Mouse (Mus musculus) kidney, postnatal 25 days (tissue): ENCODE data around the gene Stox2.

Experiments used
- DNase-seq, 2 experiments: peaks; one replicate each; pipeline ENCODE4 v3.0.0; 2021; ENCODE audit warnings: mixed read lengths in 2 of 2

Stox2 gene

GRCm38 (mm10) chr8:47404852-47405251, 41.3 kb downstream of the Stox2 start:
- no peak for DNase-seq

DNA sequence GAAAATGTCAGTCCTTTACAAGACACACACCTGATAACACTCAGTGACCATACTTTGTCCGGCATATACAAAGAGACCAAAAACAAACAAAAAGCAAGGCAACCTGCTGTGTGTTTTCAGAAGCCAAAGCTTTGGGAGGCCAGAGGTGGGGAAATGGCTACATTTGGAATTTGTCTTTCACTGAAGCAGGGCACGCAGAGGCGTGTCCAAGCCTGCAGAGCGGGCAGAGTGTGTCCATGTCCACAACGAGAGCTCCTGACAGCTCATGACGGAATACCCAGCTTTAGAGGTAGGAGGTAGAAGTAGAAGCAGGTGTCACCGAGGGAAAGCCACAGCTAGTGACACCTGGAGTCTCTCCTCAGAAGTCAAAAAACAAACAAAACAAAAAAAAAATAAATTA, 53.2 kb downstream of the Stox2 start:
- DNase-seq, result no peak

GRCm38 (mm10) chr8:47392290-47392689, 53.9 kb downstream of the Stox2 start:
- peak; percentile 47 to 73 for DNase-seq

GRCm38 (mm10) chr8:47391844-47392243, 54.3 kb downstream of the Stox2 start:
- DNase-seq, result no peak

- DNase-seq, result peak; percentile 51 to 58
These were observed 56.7 kb downstream of the Stox2 start for GRCm38 (mm10) chr8:47389430-47389829.

DNA sequence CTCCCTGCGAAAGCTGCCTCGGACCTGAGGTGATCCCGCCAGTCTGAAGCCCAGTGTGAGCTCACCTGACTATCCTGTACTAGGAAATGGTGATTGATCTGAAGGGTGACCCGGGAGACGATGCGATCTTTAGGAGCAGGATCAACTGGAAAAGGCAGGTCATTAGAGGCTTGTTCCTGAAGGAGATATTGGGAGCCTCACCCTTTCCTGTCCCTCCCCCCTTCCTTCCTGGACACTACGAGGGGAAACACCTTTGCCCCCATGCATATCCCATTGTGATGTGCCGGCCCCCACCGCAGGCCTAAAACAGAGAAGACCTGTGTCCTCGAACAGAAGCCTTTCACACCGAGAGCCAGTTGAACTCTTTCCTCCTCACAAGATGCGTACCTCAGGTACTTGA, 58.0 kb downstream of the Stox2 start:
- peak; percentile 28 to 70 for DNase-seq

DNA sequence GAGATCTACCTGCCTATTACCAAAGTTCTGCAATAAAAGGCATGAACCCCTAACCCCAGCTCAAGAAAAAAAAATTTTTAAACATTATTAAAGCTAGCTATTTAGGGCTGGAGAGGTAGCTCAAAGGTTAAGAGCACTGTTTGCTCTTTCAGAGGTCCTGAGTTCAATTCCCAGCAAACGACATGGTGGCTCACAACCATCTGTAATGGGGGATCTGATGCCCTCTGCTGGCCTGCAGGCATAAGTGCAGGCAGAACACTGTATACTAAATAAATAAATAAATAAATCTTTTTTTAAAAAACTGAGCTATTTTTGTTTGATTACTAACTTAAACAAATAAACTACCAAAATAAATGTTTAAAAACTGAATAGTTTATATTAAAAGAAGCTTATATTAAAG, 60.4 kb downstream of the Stox2 start:
- no peak for DNase-seq

DNA sequence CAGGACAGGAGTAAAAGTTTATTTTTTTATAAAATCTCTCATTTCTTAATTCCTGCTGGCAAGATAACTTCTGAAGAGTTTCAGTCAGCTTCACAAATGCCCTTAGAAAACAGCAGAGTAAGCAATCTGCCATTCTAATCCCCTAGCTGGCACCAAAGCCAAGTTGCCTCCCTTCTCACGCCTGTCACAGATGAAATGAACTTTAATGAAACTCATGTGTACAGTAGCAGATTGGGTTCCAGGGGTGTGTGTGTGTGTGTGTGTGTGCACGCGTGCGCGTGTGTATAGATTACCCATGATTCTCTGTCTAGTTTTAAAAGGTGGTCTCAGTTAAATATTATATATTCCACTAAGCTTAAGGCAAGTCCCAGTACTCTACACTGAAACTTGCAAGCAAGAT, 62.0 kb downstream of the Stox2 start:
- no peak for DNase-seq

GRCm38 (mm10) chr8:47383632-47384031, 62.5 kb downstream of the Stox2 start:
- DNase-seq, result no peak

DNA sequence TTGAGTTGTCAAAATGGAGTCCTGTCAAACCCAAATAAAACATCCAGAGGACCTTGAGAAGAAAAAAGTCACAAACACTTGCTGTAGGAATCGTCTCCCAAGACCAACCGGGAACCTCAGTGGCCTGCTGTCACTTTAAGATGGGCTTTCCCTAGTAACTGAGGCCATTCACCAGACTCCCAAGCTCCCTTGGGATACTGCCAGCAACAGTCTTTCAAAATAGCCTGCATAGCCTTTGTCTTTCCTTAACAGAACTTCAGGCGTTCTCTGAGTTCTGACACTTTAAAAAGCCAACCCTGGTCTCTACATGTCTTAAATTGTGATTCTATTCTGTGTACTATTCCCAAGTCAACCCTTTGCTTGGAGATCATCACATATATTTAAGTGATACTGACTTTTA, 64.9 kb downstream of the Stox2 start:
- peak; percentile 67 to 73 for DNase-seq

- no peak for DNase-seq
These were observed 65.4 kb downstream of the Stox2 start for GRCm38 (mm10) chr8:47380725-47381124.

DNA sequence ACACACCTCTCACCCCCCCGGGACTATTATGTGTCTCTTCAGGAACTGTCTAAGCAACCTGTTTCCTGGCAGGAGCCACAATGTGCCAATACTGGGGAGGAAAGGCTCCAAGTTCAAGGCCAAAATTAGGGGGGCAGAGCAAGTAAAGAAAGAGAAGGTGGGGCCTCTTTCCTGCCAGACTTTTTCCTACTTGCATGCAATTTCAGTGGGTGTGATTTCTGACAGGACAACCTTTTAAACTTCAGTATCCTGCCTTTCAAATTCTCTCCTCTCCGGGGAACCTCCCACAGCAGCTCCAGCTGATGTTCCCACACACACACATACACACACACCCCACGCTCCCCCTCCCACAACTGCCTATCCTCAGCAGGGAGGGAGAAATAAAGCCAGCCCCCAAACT, 66.1 kb downstream of the Stox2 start:
- peak; percentile 64 to 83 for DNase-seq

GRCm38 (mm10) chr8:47376651-47377050, 69.5 kb downstream of the Stox2 start:
- no peak for DNase-seq

- DNase-seq, result no peak
These were observed 72.4 kb downstream of the Stox2 start for GRCm38 (mm10) chr8:47373757-47374156.

DNA sequence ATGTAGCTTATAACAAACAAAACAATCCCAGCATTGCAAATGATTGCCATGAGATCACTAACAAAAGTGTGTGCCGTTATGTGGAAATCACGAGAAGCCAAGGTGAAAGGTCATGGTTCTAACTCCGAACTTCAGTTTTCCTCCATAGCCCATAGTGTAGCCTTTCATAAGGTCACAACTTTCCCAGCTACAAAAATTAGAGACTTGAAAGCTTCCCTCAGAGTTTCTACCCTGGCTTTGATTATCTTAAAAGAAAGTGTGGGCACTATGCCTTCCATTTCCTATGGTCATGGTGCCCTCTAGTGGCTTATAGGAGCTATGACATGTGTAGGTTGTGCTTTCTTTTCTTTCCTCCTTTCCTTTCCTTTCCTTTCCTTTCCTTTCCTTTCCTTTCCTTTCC, 74.6 kb downstream of the Stox2 start:
- no peak for DNase-seq

GRCm38 (mm10) chr8:47371081-47371480, 75.1 kb downstream of the Stox2 start:
- no peak for DNase-seq

- peak; percentile 90 to 91 for DNase-seq
These were observed 75.6 kb downstream of the Stox2 start for GRCm38 (mm10) chr8:47370421-47371080.

DNA sequence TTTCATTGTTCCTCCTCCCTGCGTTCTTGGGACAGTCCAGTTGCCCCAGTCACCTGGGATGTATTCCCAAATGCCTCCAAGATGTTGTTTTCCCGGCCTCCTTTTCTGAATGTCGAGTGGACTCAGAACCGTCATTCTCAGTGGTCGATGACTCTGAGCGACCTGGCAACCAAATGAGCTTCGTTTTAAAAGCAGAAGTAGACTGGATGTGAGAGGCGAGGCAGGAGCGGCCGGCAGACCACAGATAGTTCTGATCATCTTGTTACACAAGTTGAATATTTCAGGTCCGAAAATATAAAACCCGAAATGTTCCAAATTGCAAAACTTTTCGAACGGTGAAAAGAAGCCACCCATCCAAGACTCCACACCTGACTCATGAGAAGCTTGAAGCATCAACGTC, 76.2 kb downstream of the Stox2 start:
- no peak for DNase-seq

DNA sequence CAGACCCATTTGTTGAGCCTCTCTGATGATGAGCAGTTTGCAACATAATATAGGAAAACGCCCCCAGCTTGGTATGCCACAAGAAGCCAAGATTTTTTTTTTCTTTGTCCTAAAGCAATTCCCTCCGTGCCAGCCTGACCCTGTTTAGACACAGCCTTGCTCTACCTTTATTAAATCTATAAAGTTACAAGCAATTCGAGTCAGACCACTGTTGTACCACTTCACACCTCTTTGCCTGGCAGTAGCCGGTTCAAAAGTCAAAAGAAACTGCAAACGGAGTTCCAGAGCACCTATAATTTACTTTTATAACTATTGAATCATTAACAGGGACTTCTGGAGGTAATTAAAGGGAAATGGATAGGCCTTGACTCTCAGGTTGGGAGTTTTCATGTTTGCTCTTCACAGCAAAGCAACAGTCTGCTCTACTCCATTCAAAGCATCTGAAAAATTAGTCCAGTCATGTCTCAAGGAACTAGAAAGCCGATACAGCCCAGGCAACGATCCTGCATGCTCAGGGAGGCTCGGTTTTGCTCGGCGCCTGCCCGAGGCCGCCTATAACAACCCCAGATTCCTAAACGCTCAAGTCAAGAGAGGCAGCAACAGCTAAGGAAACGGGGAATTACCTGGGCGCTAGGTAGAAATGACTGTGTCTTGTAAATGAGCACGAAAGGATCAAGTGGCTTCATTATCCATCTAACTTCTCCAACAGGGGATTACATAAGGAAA, 77.0 kb downstream of the Stox2 start:
- no peak for DNase-seq

DNA sequence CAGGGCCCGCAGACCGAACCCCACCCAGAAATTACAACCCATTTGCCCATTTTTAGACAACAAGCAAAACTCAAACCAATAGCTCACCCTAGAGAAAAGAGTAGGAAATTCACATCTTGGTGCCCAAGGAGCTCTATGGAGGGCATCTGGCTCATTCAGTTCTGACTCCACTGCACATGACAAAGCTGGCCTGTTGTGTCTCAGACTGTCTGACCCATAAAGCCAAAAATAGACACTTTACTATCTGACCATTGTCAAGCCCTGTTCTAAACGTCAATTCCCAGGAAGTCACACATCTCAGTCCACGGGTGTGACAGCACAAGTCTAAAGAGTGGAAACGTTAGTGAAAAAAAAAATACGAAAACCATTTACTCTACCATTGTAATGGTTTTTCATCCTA, 79.1 kb downstream of the Stox2 start:
- no peak for DNase-seq

DNA sequence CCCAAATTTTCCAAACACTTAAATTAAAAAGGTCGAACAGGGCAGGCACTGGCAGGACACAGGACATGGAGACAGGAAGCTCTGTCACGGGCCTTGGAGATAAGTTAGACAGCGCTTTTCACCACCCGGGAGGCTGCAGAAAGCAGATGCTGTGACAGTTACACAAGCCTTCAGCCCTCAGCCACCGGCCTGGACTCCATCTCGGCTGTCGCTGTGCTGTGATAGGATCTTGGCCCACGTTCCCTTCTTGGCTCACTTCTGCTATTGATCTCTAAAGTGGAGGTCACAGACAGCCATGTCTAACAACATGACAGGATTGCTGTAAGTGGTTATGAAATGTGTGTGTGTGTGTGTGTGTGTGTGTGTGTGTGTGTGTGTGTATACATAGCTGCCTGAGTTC, 82.9 kb downstream of the Stox2 start:
- peak; percentile 51 to 68 for DNase-seq

DNA sequence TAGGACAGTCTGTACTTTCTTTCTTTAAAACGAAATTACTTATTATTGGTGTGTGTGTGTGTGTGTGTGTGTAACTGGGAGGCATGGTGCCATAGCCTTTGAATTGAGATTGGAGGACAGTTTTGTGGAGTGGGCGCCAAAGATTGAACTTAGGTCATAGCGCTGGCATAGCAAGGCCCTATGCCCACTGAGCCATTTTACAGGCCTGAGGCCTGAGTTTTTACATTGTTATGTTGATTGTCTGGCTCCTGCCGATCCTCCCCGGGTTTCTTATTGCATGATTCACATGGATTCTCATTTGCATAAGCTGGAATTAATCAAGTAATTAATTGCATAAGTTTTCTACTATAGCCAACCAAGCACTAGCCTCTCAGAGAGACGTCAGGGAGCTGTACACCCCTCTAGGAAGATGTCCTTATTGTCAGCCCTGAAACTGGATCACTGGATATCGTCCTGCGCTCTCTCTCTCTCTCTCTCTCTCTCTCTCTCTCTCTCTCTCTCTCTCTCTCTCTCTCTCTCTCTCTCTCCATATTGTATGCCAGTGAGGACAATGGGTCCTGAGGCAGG, 90.7 kb downstream of the Stox2 start:
- DNase-seq, result no peak

- DNase-seq, result peak; percentile 72 to 79
These were observed 91.5 kb downstream of the Stox2 start for GRCm38 (mm10) chr8:47354523-47355168.
